Mouse (Mus musculus) c-Kit-positive CD71-negative TER-119-negative erythroid progenitor cells, embryonic 14.5 days (primary cell): ENCODE data around the gene Slc22a1.

ENCODE experiments used
- DNase-seq: peaks from one replicate; pipeline ENCODE4 v3.0.0-alpha.2; 2013; ENCODE audit warnings: low read depth

Gene Slc22a1

GRCm38 (mm10) chr17:12675646-12676045, at the start of gene Slc22a1:
Gene Slc22a1, minus strand, starts transcription at chr17:12675829.
- DNase-seq: no peak

GRCm38 (mm10) chr17:12724767-12725744, 49.4 kb upstream of the Slc22a1 start:
- DNase-seq: no peak

GRCm38 (mm10) chr17:12723986-12724766, 48.5 kb upstream of the Slc22a1 start:
- DNase-seq: no peak

- no peak for DNase-seq
Observed at GRCm38 (mm10) chr17:12722622-12723021, 47.0 kb upstream of the Slc22a1 start.

- no peak for DNase-seq
Observed at GRCm38 (mm10) chr17:12721118-12721886, 45.7 kb upstream of the Slc22a1 start.

- no peak for DNase-seq
Observed at GRCm38 (mm10) chr17:12718251-12718650, 42.6 kb upstream of the Slc22a1 start.

DNA sequence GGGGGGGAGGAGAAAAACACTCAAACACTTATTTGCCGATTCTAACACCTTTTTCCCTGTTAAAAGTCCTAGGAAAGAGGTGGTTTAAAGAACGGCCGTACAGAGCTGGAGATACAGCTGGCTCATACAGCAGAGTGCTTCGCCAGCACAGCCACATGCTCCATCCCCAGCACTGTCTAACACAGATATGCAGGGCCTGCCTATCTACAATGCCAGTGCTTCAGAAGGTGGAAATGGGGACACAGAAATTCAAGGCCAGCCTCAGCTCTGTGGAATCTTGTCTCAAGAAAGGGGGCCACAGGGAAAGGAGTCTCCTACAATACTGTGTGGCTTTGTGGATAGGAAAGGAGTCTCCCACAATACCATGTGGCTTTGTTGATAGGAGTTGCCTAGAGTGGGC, 41.8 kb upstream of the Slc22a1 start:
- no peak for DNase-seq

DNA sequence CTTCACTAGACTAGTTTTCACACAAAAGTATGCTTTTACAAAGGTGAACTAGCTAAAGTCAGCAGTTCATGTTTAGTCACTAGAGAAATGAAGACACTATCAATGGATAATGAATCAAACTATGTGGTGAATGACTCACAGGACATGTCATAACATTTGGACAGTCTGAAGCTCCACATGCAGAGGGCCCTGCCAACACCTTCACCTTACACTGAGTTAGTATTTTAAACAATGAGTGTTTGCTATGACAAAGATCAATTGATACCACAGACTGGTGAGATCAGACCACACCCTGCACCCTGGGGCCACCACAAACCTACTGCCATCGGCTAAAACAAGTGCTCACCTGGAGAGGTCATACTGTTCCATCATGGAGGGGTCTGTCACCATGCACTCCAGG, 39.4 kb upstream of the Slc22a1 start:
- DNase-seq: no peak

DNA sequence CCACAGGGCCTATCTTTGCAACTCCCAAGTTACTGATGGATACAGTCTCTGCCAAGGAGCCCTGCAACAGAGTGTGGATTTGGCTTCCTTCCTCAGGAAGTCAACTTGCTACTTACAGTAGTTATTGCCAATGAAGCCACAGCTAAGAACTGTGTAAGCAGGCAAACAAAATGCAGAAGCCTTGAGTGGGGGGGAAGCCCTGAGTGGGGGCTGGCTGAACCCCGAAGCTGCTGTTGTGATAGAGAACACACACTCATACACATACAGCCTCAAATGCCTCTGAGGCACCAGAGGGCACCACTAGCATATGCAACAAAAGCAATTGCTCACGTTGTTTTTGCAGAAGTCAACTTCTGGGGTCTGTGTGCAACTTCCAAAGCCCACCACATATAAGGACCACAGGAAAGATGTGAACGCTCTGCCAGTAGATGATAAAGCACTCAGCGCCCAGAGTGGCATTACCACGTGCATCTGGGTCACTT, 38.5 kb upstream of the Slc22a1 start:
- DNase-seq: no peak

DNA sequence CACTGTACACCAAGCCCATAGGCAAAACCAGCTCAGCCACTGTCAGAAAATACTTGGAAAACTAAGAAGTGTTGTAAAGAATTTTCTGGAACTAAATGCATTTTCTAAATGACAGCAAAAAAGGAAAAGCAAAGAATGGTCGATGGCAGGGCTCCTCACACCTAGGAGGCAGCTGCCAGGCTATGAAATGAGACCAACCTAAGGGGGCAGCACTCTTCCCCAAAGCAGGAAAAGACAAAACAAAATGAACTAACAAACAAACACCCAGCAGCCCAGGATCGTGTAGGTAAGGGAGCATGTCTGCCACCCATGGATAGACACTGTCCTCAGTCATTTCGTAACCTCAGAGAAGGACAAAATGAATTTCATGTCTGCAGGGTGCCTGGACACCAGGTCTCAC, 37.4 kb upstream of the Slc22a1 start:
- DNase-seq: no peak

DNA sequence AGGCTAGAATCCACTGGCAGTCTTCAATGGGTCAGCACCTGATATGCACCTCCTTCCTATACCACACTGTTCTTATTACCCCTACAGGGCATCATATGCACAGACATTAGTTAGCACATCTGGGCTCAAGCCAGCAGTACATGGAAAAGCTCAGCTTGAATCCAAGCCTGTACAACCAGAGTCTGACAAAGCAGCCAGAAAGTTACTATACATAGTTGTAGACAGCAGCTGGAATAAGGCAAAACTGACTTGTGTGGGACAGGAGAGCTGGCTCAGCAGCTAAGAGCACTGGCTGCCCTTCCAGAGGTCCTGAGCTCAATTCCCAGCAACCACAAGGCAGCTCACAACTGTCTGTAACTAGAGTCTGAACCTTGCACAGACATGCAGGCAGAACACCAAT, 36.6 kb upstream of the Slc22a1 start:
- no peak for DNase-seq

- DNase-seq: no peak
Observed at GRCm38 (mm10) chr17:12710976-12711375, 35.3 kb upstream of the Slc22a1 start.

GRCm38 (mm10) chr17:12710050-12710780, 34.6 kb upstream of the Slc22a1 start:
- no peak for DNase-seq

- DNase-seq: no peak
Observed at GRCm38 (mm10) chr17:12708398-12708797, 32.8 kb upstream of the Slc22a1 start.

DNA sequence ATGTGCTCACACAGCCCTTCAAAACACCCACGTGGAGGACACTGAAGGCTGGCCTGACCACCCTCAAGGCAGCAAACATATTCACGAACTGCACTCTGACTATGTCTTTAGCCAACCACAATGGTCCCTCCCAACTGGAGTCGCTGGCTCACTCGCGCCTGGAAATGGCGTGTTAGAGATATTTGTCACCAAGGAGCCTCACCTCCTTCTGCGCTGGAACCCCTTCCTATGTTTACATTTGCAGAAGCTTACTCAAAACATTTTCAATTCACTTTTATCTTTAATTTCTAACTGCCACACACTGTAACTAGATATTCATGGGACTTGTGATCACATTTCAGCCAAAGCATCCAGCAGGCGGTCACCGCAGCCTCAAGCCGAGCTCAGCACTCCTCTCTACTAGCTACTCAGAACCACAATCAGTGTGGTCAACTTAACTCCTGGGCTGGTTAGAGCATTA, 31.0 kb upstream of the Slc22a1 start:
- no peak for DNase-seq

GRCm38 (mm10) chr17:12702901-12703300, 27.3 kb upstream of the Slc22a1 start:
- no peak for DNase-seq

DNA sequence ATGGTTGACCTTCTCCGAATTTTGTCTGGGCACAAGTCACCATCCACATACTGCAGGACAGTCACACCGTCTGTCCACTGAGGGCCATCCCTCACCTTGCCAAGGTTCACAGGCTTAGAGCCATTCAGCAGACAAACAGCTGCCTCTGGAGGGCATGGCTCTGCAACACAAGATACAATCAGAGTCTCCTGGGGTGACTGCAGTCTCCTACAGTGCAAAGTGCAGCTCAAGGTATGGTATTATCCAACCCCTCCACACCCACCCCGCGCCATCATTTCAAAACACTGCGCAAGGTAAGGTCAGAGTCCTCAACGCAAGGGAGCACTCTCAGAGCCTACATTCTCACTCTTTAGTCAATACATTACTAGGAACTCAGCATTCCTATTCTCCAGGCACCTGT, 24.7 kb upstream of the Slc22a1 start:
- DNase-seq: no peak

- no peak for DNase-seq
Observed at GRCm38 (mm10) chr17:12691899-12692298, 16.3 kb upstream of the Slc22a1 start.

DNA sequence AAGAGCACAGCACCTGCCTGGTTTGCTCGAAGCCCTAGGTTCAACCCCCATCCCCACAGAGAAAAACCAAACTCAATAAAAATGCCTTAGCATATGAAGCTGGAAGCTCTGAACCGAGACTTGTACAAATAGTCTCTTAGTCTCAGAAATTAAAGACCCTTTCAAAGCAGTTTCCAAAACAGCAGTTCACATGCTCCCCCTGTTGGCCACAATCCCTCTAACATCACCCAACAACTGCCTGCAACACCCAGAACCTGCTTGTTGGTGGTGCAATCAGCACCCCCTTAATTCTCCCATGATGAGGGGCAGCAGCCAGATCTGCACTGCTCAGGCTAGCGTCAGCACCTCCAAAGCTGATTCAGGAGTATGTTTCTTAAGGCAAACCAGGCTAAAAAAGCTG, 13.9 kb upstream of the Slc22a1 start:
- no peak for DNase-seq

GRCm38 (mm10) chr17:12688427-12689110, 12.9 kb upstream of the Slc22a1 start:
- no peak for DNase-seq
